Mouse (Mus musculus) testis, adult 2 months (tissue): ENCODE measurements around the gene Nr2f2.

Experiments
- CTCF ChIP-seq: fragments of 200-500 bp; IDR thresholded peaks from 2 replicates; pipeline ENCODE4 v1.5.1; 2012; ENCODE audit warnings: low read depth, mild to moderate bottlenecking, inconsistent platforms, low read length, moderate library complexity; ENCODE audit not compliant: control insufficient read depth, insufficient read depth, insufficient replicate concordance
- POLR2A ChIP-seq: fragments of 200-500 bp; IDR thresholded peaks from 2 replicates; pipeline ENCODE4 v1.6.1; 2012; ENCODE audit warnings: low read depth, mild to moderate bottlenecking, inconsistent platforms, low read length, moderate library complexity; ENCODE audit not compliant: control insufficient read depth

- TF ChIP-seq CTCF: no peak
- no peak for TF ChIP-seq POLR2A
Observed at GRCm38 (mm10) chr7:70354606-70355356, 11.8 kb downstream of the Nr2f2 start.
